Mouse (Mus musculus) 416B (cell line): ENCODE measurements around the gene Iqsec1.

Source experiments
- DNase-seq: peaks from one replicate; pipeline ENCODE4 v3.0.0; 2011; ENCODE audit warnings: low read depth

The Iqsec1 gene

DNA sequence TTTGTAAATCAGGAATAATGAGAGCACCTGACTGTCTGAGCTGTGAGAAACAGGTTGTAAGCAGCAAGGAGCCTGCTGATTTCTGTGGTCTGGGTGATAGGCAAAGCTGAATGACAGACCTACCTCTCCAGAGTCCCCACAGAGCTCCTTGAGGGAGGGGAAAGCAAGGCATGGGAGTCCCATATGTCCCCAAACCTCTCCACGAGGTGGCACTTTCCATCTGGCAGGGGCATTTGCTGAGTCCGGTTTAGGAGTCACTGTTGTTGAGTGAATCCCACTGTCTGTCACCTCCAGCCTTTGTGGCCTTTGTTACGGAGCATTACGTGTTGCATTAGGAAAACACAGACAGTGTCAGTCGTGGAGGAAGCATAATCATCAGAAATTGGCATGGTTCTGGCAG, 368.5 kb downstream of the Iqsec1 start:
- no peak for DNase-seq

DNA sequence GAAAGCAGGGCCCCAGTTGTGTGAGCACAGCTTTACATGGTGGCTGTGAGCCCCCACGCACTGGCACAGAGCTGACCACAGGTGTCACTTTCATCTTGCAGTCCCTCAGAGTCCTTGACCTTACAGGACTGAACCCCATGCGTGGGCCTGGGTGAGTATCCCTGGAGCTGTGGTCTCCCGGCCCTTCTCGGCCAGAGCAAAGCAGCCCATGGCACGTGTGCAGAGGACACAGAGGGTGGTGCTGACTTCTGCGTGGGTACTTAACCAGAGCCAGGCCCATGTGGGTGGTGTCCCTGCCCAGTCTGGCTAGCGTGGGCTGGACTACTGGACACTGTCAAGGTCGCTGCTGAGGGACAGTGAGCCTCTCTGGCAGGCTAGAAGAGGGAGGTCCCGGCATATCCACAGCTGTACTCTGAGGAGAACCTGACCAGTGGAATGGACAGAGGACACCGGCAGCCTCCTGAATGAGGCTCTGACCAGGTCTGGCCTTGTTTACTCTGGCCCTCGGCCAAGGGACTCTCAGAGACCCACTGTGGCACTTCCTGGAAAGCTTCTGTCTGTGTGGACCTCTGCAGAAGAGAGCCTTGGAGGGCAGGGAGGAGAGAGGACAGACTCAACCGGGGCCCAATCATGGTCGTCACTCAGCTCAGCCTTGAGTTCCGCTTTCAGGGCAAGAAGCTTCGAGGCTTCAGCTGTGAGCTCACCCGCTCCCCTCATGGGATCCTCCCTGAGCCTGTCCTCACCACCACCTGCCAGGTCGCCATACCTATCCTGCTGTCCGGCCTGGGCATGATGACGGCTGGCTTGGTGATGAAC, 369.5 kb downstream of the Iqsec1 start:
- peak; percentile 50 for DNase-seq

GRCm38 (mm10) chr6:90618274-90618673, 370.2 kb downstream of the Iqsec1 start:
- peak; percentile 70 for DNase-seq

DNA sequence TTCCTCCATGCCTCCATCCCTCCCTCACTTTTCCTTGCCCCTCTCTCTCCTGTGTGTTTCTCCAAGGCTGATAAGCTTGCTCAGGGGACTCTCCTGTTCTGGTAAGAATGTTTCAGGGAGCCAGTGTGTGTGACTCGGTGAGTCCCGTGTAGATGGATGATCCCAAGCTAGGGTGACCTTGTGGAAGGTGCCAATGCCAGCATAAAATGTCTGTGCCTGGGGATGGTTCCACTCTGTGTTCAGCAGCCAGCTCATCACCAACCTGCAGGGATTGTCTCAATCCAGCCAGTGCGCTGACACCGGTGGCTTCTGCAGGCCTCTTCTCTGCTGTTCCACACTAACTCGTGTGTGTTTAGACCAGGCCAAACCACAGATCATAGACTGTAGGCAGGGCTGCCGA, 372.0 kb downstream of the Iqsec1 start:
- no peak for DNase-seq

- no peak for DNase-seq
Measured at GRCm38 (mm10) chr6:90615991-90616390, 372.5 kb downstream of the Iqsec1 start.

DNA sequence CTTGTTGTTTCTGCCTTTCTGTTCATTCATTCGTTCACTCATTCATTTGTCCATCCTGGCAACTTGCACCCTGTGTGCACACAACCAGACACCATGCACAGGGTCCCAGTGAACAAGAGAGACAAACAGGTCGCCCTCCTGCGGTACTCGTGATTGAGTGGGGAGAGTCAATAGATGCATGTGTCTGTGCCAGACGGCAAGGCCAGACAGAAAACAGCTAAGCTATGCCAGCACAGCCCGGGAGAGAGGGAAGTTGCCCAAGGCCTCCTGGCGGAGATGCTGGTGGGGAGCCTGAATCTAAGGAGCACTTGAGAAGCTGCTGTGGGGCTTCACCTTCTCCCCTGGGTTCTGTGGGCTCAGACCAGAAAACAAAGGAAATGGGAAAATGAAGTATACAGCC, 373.1 kb downstream of the Iqsec1 start:
- no peak for DNase-seq

DNA sequence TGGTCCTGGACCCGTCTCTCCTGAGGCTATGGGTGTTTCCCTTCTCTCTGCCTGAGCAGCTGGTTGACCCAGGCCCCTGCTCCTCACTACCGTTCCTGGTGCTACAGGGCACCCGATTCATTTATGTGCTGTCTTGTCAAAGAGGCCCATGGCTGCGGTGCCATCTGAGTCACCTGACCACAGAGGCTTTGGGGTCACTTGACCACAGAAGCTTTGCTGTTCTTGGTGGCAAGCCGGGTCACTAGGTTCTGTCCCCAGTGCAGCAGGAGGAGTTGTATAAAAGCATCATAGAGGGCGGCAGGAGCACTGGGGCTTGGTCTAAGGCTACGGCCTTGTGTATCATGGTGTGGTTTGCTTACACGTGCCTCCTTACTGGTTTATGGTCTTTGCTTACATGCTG, 375.2 kb downstream of the Iqsec1 start:
- DNase-seq = peak; percentile 83

DNA sequence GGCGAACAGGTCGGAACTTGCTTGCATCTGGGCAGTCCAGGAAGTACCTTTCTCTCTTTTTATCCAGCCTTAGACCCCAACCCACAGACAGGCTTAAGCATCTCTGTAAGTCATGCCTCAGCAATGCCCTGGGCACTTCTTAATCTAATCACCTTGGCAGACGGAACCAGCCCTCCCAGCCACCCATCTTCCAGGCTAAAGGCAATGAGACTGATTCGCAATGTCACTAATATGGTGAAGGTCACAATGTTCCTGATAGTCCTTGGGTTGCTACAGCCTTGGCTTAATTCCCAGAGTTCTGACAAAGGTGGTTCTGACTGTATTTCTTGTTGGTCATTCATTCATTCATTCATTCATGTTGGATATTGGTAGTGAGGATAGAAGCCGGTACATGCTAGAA, 378.2 kb downstream of the Iqsec1 start:
- DNase-seq = no peak

DNA sequence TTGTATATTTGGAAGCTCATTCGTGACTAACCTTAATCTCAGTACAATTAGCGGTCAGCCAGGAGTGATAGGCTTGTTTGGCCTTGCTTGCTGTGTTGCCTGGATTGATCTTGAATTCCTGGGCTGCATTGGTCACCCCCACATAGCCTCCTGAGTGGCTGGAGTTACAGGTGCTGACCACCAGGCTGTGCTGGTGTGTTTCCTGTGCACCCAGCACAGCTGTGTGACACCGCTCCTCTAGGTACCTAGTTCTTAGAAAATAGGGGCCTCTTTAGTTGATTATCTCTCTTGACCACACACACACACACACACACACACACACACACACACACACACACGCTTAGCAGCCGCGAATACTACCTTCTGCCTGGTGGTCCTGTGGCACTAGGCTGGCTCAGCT, 380.3 kb downstream of the Iqsec1 start:
- DNase-seq = peak; percentile 55

- peak; percentile 79 for DNase-seq
Measured at GRCm38 (mm10) chr6:90607196-90607595, 381.3 kb downstream of the Iqsec1 start.

DNA sequence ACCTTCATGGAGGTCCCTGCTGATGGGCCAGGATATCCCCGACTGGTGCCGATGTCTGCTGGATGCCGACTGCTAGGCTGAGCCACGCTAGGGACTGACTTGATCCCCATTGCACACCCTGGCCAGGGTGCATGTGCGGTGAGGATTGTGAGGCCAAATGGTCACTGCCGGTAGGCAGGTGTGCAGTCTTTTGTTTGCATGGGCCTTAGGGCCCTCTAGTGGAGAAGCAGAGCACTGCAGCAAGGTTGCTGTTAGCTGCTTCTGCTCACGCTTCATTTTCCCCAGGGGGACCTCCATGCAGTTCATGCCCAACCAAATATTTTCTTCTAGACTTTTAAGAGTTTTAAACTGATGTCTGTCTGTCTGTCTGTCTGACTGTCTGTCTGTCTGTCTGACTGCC, 381.9 kb downstream of the Iqsec1 start:
- peak; percentile 76 for DNase-seq
